Mouse (Mus musculus) kidney, postnatal 0 days (tissue): ENCODE measurements around the gene Col1a2. TPM values are rescaled to one million over a fixed set of nuclear protein-coding genes. Genes with fewer than 3 reads are reported as not detected.

ENCODE experiments used
- ATAC-seq: fragments of 200-750 bp; cut with Nextera tagmentation; replicated peaks from 2 replicates; pipeline ENCODE4 v1.8.0; 2017; ENCODE audit warnings: low read depth, moderate number of reproducible peaks, moderate TSS enrichment, moderate library complexity; ENCODE audit not compliant: low FRiP score
- DNase-seq: peaks from one replicate; pipeline ENCODE4 v3.0.0-alpha.2; 2016; ENCODE audit warnings: low spot score
- H3K27ac ChIP-seq: fragments of 300-500 bp; sonication (generic); 2 replicates; pipeline ENCODE4 v1.5.1; 2014; ENCODE audit warnings: mild to moderate bottlenecking
- H3K27me3 ChIP-seq: fragments of 300-500 bp; sonication (generic); 2 replicates; pipeline ENCODE4 v1.6.1; 2014; ENCODE audit warnings: low read length, mixed read lengths; ENCODE audit not compliant: insufficient read depth
- H3K36me3 ChIP-seq: fragments of 300-500 bp; sonication (generic); 2 replicates; pipeline ENCODE4 v1.6.1; 2014; ENCODE audit warnings: low read length, mixed read lengths; ENCODE audit not compliant: insufficient read depth
- H3K4me1 ChIP-seq: fragments of 300-500 bp; sonication (generic); replicated peaks from 2 replicates; pipeline ENCODE4 v1.6.1; 2014; ENCODE audit warnings: antibody characterized with exemption, low read length, mixed read lengths; ENCODE audit not compliant: insufficient read depth
- H3K4me2 ChIP-seq: fragments of 300-500 bp; sonication (generic); 2 replicates; pipeline ENCODE4 v1.6.1; 2014; ENCODE audit warnings: mild to moderate bottlenecking, low read length, moderate library complexity, mixed read lengths
- H3K4me3 ChIP-seq: fragments of 300-500 bp; sonication (generic); replicated peaks from 2 replicates; pipeline ENCODE4 v1.5.1; 2014; ENCODE audit warnings: low read depth, low read length
- H3K9ac ChIP-seq: fragments of 300-500 bp; sonication (generic); 2 replicates; pipeline ENCODE4 v1.6.1; 2014; ENCODE audit warnings: low read depth, low read length
- H3K9me3 ChIP-seq: fragments of 300-500 bp; sonication (generic); replicated peaks from 2 replicates; pipeline ENCODE4 v1.6.1; 2016; ENCODE audit warnings: low read length, inconsistent platforms, mixed read lengths
- CTCF ChIP-seq: IDR thresholded peaks from 2 replicates; pipeline ENCODE4 v1.5.1; 2016; ENCODE audit warnings: antibody characterized with exemption, low read depth, mild to moderate bottlenecking, moderate library complexity
- WGBS: fragments of 180-500 bp; shearing (Covaris S2); extraction: QIAGEN DNeasy Blood & Tissue Kit; methylation state at CpG from one replicate; pipeline ENCODE4 v1.1.7; 2014; 5-methylcytosine and 5-hydroxymethylcytosine counted together
- polyA plus RNA-seq: library from polyadenylated mRNA; unstranded; fragments of >200 nt; fragmentation: Nextera tagmentation; extraction: Ambion mirVana; gene quantifications from 2 replicates; pipeline ENCODE4 v1.2.1, GENCODE M21; 2015

Col1a2 gene
- polyA plus RNA-seq, 1 experiment from 2014 or later, result 306 TPM

- no peak for ATAC-seq
- Histone ChIP-seq H3K4me1 (no peaks in the 10 kb centered on the region), H3K36me3 (no peaks in the 10 kb centered on the region), H3K4me2 (no peak overlapping the region), H3K9me3 (no peaks in the 10 kb centered on the region), H3K27me3 (no peaks in the 10 kb centered on the region), H3K27ac (no peak overlapping the region), H3K4me3 (no peak overlapping the region), H3K9ac (no peak overlapping the region)
- TF ChIP-seq CTCF, result no peak
- DNase-seq, result no peak
- WGBS, result 74% methylated on average over 4 of the region's 4 CpGs
Observed at GRCm38 (mm10) chr6:4509395-4509794, 4.8 kb downstream of the Col1a2 start.

DNA sequence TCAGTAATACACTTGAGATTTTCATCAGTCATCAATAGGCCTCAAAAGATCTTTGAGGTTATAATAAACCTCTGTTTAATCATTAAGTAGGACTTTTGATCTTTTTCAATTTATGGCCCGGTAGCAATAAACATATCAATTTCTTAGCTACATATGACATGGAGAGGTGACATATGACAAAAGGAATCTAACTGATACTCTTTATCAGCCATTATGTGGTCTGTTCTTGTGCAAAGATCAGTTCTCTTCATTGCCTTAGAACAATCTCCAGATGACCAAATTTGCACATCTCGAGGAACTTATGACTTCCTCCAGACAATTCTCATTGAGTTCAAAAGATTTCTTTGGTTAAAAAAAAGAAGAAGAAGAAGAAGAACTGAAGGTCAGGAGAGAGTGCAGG is 10.1 kb downstream of the Col1a2 start:
- Histone ChIP-seq H3K4me2 (no peak overlapping the region), H3K36me3 (no peaks in the 10 kb centered on the region), H3K9ac (no peak overlapping the region), H3K4me3 (no peak overlapping the region), H3K4me1 (no peaks in the 10 kb centered on the region), H3K27me3 (no peaks in the 10 kb centered on the region), H3K9me3 (no peaks in the 10 kb centered on the region), H3K27ac (no peak overlapping the region)
- TF ChIP-seq CTCF, result no peak
- DNase-seq, result no peak
- WGBS, result 85% methylated on average over 2 of the region's 2 CpGs
- ATAC-seq, result no peak

DNA sequence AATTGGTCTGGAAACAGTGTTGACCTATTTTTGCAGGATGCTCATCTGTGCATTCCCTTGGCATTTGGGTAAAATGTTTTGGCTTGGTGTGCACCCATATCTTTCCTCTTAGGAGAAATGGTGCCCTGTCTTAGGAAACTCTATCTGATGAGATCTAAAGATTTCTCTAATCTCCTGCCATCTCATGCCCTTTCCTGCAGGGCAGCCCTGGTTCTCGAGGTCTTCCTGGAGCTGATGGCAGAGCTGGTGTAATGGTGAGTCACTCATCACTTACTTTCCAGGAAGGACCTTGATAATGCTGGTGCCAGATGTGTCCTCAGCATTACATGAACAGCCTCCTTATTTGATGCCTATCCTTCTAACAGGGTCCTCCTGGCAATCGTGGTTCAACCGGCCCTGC is 16.4 kb downstream of the Col1a2 start:
- no peak overlapping the region for H3K4me3 ChIP-seq

DNA sequence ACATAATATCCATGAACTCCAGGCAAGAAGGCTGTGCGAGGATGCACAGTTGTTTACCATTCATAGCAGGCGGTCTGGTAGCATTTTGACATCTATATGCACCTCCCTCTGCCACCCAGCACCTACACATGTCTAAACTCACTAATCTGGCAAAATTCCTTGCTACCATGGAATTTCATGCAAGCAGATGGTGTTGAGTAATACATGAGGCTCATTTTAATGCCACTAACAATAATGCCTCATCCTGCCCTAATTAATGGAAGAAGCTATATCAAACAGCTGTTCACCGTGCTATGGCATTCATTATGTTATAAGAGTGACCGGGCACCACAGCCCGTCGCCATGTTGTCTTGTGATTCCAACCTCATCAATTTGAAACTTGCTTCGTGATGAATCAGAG is 23.8 kb downstream of the Col1a2 start:
- no peak for DNase-seq
- H3K27me3 ChIP-seq, result no peaks in the 10 kb centered on the region
- no peak for ATAC-seq
- 0 out of 2 replicates have a peak, but pooled peaks cover 19% of the 10 kb centered on the region for H3K36me3 ChIP-seq
- no peak for TF ChIP-seq CTCF
- no peak overlapping the region for H3K4me3 ChIP-seq
- no peak overlapping the region for H3K4me2 ChIP-seq
- H3K9ac ChIP-seq, result no peak overlapping the region
- 93% methylated on average over 7 of the region's 7 CpGs for WGBS
- H3K4me1 ChIP-seq, result no peaks in the 10 kb centered on the region
- no peaks in the 10 kb centered on the region for H3K9me3 ChIP-seq
- H3K27ac ChIP-seq, result no peak overlapping the region

More for the DNA sequence above, 16.4 kb downstream of the Col1a2 start:
- Histone ChIP-seq H3K9ac (no peak overlapping the region), H3K4me1 (no peaks in the 10 kb centered on the region), H3K27me3 (no peaks in the 10 kb centered on the region), H3K9me3 (no peaks in the 10 kb centered on the region), H3K4me2 (no peak overlapping the region), H3K27ac (no peak overlapping the region), H3K36me3 (no peaks in the 10 kb centered on the region)
- TF ChIP-seq CTCF, result no peak
- WGBS, result 82% methylated on average over 3 of the region's 3 CpGs
- DNase-seq (no peak), ATAC-seq (no peak)

DNA sequence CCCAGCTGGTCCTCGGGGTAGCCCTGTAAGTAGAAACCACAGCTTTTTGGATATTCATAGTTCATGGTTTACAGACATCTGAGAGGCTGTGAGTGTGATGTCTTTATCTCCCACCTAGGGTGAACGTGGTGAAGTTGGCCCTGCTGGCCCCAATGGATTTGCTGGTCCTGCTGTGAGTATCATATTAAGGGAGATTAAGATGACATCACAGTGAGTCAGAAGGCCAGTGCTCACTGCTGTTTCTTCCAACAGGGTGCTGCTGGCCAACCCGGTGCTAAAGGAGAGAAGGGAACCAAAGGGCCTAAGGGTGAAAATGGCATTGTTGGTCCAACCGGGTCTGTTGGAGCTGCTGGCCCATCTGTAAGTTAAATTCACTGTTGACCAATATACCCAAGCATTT is 26.4 kb downstream of the Col1a2 start:
- no peak overlapping the region for H3K4me3 ChIP-seq
- 88% methylated on average over 4 of the region's 4 CpGs for WGBS
- peaks cover 21% of the 10 kb centered on the region; the same call in 1 of the 2 replicates for H3K36me3 ChIP-seq
- no peaks in the 10 kb centered on the region for H3K9me3 ChIP-seq
- no peaks in the 10 kb centered on the region for H3K4me1 ChIP-seq
- DNase-seq, result no peak
- TF ChIP-seq CTCF, result no peak
- ATAC-seq, result no peak
- no peak overlapping the region for H3K9ac ChIP-seq
- H3K27ac ChIP-seq, result no peak overlapping the region
- no peak overlapping the region for H3K4me2 ChIP-seq
- no peaks in the 10 kb centered on the region for H3K27me3 ChIP-seq

GRCm38 (mm10) chr6:4532898-4533297 is 28.3 kb downstream of the Col1a2 start:
- H3K4me2 ChIP-seq, result no peak overlapping the region
- no peaks in the 10 kb centered on the region for H3K4me1 ChIP-seq
- no peak for ATAC-seq
- H3K27me3 ChIP-seq, result no peaks in the 10 kb centered on the region
- WGBS, result 95% methylated on average over 1 of the region's 1 CpGs
- no peak overlapping the region for H3K27ac ChIP-seq
- DNase-seq, result no peak
- H3K9me3 ChIP-seq, result no peaks in the 10 kb centered on the region
- H3K36me3 ChIP-seq, result peaks cover 26% of the 10 kb centered on the region
- H3K4me3 ChIP-seq, result no peak overlapping the region
- TF ChIP-seq CTCF, result no peak
- H3K9ac ChIP-seq, result no peak overlapping the region

DNA sequence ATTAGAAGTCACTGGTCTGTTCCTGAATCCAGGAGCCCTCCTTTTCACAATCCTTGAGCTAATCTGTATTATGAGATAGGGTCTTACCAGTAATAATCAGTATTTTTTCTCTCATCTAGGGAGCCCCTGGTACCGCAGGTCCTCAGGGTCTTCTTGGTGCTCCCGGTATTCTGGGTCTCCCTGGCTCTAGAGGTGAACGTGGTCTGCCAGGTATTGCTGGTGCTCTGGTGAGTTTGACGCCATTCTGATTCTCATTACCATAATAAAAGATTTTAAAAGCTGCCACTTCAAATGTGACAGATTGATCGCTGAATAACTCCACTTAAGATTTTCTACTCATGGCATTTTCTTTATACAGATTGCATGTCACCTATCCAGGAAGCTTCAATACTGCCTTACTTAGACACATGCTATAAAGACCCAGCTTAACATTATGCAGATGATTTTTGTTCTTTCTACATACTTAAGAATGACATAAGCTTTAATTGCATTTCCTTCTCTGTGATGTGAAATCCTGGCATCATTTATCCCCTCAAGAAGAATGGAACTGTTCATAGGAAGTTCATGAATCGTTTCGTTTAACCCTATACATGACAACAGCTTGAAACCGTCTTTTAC is 30.0 kb downstream of the Col1a2 start:
- WGBS, result 85% methylated on average over 8 of the region's 8 CpGs
- no peaks in the 10 kb centered on the region for H3K27me3 ChIP-seq
- H3K9ac ChIP-seq, result no peak overlapping the region
- H3K4me3 ChIP-seq, result no peak overlapping the region
- no peak overlapping the region for H3K27ac ChIP-seq
- peaks cover 24% of the 10 kb centered on the region for H3K36me3 ChIP-seq
- H3K4me1 ChIP-seq, result no peaks in the 10 kb centered on the region
- no peaks in the 10 kb centered on the region for H3K9me3 ChIP-seq
- ATAC-seq, result no peak
- no peak for TF ChIP-seq CTCF
- DNase-seq, result no peak
- H3K4me2 ChIP-seq, result no peak overlapping the region
